Mouse (Mus musculus): ENCODE data around the gene Bicd2.

GRCm38 (mm10) chr13:49382997-49383396, 41.6 kb downstream of the Bicd2 start:
- no peak for TF ChIP-seq GATA1 (IDR thresholded peaks at IDR 0.05; ENCODE audit: borderline replicate concordance, low read length)
- TF ChIP-seq FLI1 (IDR thresholded peaks at IDR 0.05; ENCODE audit: low read length): no peak

Measured in megakaryocyte, embryonic 14.5 days (primary cell).